Mouse (Mus musculus): ENCODE measurements around the gene Prr3. TPM values are rescaled to one million over a fixed set of nuclear protein-coding genes. Genes with fewer than 3 reads are reported as not detected.
"Not testable (repeated sequence)": the region's sequence is repeated elsewhere in the genome, so short reads cannot be mapped to it uniquely, and the experiment has no call there.

The Prr3 gene
- polyA plus RNA-seq, 1 experiment: 33.5 TPM

GRCm38 (mm10) chr17:36019519-36019918 lies 39.5 kb upstream of the Prr3 start:
- no peaks in the 10 kb centered on the region for H3K27me3 ChIP-seq (ENCODE audit: control insufficient read depth, insufficient read depth, low read length, poor library complexity, severe bottlenecking)
- TF ChIP-seq CTCF (IDR thresholded peaks at IDR 0.05; ENCODE audit: low read depth, low read length): no peak
- TF ChIP-seq POLR2A (IDR thresholded peaks at IDR 0.05; ENCODE audit: insufficient read depth, low read length): no peak
- no peak for TF ChIP-seq EP300 (IDR thresholded peaks at IDR 0.05; ENCODE audit: insufficient read depth, low read depth, low read length)
- H3K9ac ChIP-seq (ENCODE audit: low read depth, poor library complexity, severe bottlenecking): no peak overlapping the region
- H3K36me3 ChIP-seq (ENCODE audit: control insufficient read depth, insufficient read depth, low read length, poor library complexity, severe bottlenecking): peaks cover 9% of the 10 kb centered on the region
- H3K27ac ChIP-seq (ENCODE audit: insufficient read depth, low read length): no peak overlapping the region
- peaks cover 18% of the 10 kb centered on the region for H3K9me3 ChIP-seq (replicated peaks; ENCODE audit: control insufficient read depth, insufficient read depth, low read length, poor library complexity, severe bottlenecking)
- H3K4me3 ChIP-seq (ENCODE audit: low read depth, low read length): no peak overlapping the region
- H3K4me1 ChIP-seq (ENCODE audit: control insufficient read depth, insufficient read depth, low read length): no peaks in the 10 kb centered on the region

GRCm38 (mm10) chr17:36018979-36019378 lies 38.9 kb upstream of the Prr3 start:
- Histone ChIP-seq H3K4me1 (ENCODE audit: control insufficient read depth, insufficient read depth, low read length) (no peaks in the 10 kb centered on the region), H3K27ac (ENCODE audit: insufficient read depth, low read length) (no peak overlapping the region), H3K36me3 (ENCODE audit: control insufficient read depth, insufficient read depth, low read length, poor library complexity, severe bottlenecking) (peaks cover 15% of the 10 kb centered on the region), H3K4me3 (ENCODE audit: low read depth, low read length) (no peak overlapping the region), H3K9me3 (replicated peaks; ENCODE audit: control insufficient read depth, insufficient read depth, low read length, poor library complexity, severe bottlenecking) (peaks cover 23% of the 10 kb centered on the region), H3K27me3 (ENCODE audit: control insufficient read depth, insufficient read depth, low read length, poor library complexity, severe bottlenecking) (no peaks in the 10 kb centered on the region), H3K9ac (ENCODE audit: low read depth, poor library complexity, severe bottlenecking) (no peak overlapping the region)
- no peak for TF ChIP-seq EP300 (IDR thresholded peaks at IDR 0.05; ENCODE audit: insufficient read depth, low read depth, low read length)
- no peak for TF ChIP-seq CTCF (IDR thresholded peaks at IDR 0.05; ENCODE audit: low read depth, low read length)

- no peak overlapping the region for H3K9ac ChIP-seq (ENCODE audit: low read depth, poor library complexity, severe bottlenecking)
- H3K9me3 ChIP-seq (replicated peaks; ENCODE audit: control insufficient read depth, insufficient read depth, low read length, poor library complexity, severe bottlenecking): peaks cover 24% of the 10 kb centered on the region
- TF ChIP-seq CTCF (IDR thresholded peaks at IDR 0.05; ENCODE audit: low read depth, low read length) (no peak), EP300 (IDR thresholded peaks at IDR 0.05; ENCODE audit: insufficient read depth, low read depth, low read length) (no peak), POLR2A (IDR thresholded peaks at IDR 0.05; ENCODE audit: insufficient read depth, low read length) (no peak)
- H3K36me3 ChIP-seq (ENCODE audit: control insufficient read depth, insufficient read depth, low read length, poor library complexity, severe bottlenecking): peaks cover 15% of the 10 kb centered on the region
- H3K27ac ChIP-seq (ENCODE audit: insufficient read depth, low read length): no peak overlapping the region
- H3K27me3 ChIP-seq (ENCODE audit: control insufficient read depth, insufficient read depth, low read length, poor library complexity, severe bottlenecking): no peaks in the 10 kb centered on the region
- no peaks in the 10 kb centered on the region for H3K4me1 ChIP-seq (ENCODE audit: control insufficient read depth, insufficient read depth, low read length)
- H3K4me3 ChIP-seq (ENCODE audit: low read depth, low read length): no peak overlapping the region
Measured at GRCm38 (mm10) chr17:36017046-36017445, 37.0 kb upstream of the Prr3 start.

- TF ChIP-seq POLR2A (IDR thresholded peaks at IDR 0.05; ENCODE audit: insufficient read depth, low read length) (no peak), EP300 (IDR thresholded peaks at IDR 0.05; ENCODE audit: insufficient read depth, low read depth, low read length) (no peak), CTCF (IDR thresholded peaks at IDR 0.05; ENCODE audit: low read depth, low read length) (no peak)
- no peak overlapping the region for H3K9ac ChIP-seq (ENCODE audit: low read depth, poor library complexity, severe bottlenecking)
Measured at GRCm38 (mm10) chr17:36014977-36015376, 34.9 kb upstream of the Prr3 start.

GRCm38 (mm10) chr17:36004409-36004808 lies 24.4 kb upstream of the Prr3 start:
- H3K36me3 ChIP-seq (ENCODE audit: control insufficient read depth, insufficient read depth, low read length, poor library complexity, severe bottlenecking); H3K27ac ChIP-seq (ENCODE audit: insufficient read depth, low read length); H3K9ac ChIP-seq (ENCODE audit: low read depth, poor library complexity, severe bottlenecking); H3K4me1 ChIP-seq (ENCODE audit: control insufficient read depth, insufficient read depth, low read length); H3K27me3 ChIP-seq (ENCODE audit: control insufficient read depth, insufficient read depth, low read length, poor library complexity, severe bottlenecking); H3K4me3 ChIP-seq (ENCODE audit: low read depth, low read length): not testable (repeated sequence)
- H3K9me3 ChIP-seq (replicated peaks; ENCODE audit: control insufficient read depth, insufficient read depth, low read length, poor library complexity, severe bottlenecking): peaks cover 67% of the 10 kb centered on the region

More at GRCm38 (mm10) chr17:36014977-36015376, 34.9 kb upstream of the Prr3 start:
- H3K9me3 ChIP-seq (replicated peaks; ENCODE audit: control insufficient read depth, insufficient read depth, low read length, poor library complexity, severe bottlenecking): peaks cover 24% of the 10 kb centered on the region
- H3K27me3 ChIP-seq (ENCODE audit: control insufficient read depth, insufficient read depth, low read length, poor library complexity, severe bottlenecking): no peaks in the 10 kb centered on the region
- no peak overlapping the region for H3K4me3 ChIP-seq (ENCODE audit: low read depth, low read length)
- no peak overlapping the region for H3K27ac ChIP-seq (ENCODE audit: insufficient read depth, low read length)
- peaks cover 15% of the 10 kb centered on the region for H3K36me3 ChIP-seq (ENCODE audit: control insufficient read depth, insufficient read depth, low read length, poor library complexity, severe bottlenecking)
- H3K4me1 ChIP-seq (ENCODE audit: control insufficient read depth, insufficient read depth, low read length): no peaks in the 10 kb centered on the region

GRCm38 (mm10) chr17:36003331-36003730 lies 23.3 kb upstream of the Prr3 start:
- no peak for TF ChIP-seq CTCF (IDR thresholded peaks at IDR 0.05; ENCODE audit: low read depth, low read length)
- no peak for TF ChIP-seq EP300 (IDR thresholded peaks at IDR 0.05; ENCODE audit: insufficient read depth, low read depth, low read length)
- no peak for TF ChIP-seq POLR2A (IDR thresholded peaks at IDR 0.05; ENCODE audit: insufficient read depth, low read length)
- Histone ChIP-seq H3K4me1 (ENCODE audit: control insufficient read depth, insufficient read depth, low read length) (no peaks in the 10 kb centered on the region), H3K9ac (ENCODE audit: low read depth, poor library complexity, severe bottlenecking) (no peak overlapping the region), H3K9me3 (replicated peaks; ENCODE audit: control insufficient read depth, insufficient read depth, low read length, poor library complexity, severe bottlenecking) (peaks cover 70% of the 10 kb centered on the region), H3K36me3 (ENCODE audit: control insufficient read depth, insufficient read depth, low read length, poor library complexity, severe bottlenecking) (peaks cover 7% of the 10 kb centered on the region), H3K27me3 (ENCODE audit: control insufficient read depth, insufficient read depth, low read length, poor library complexity, severe bottlenecking) (no peaks in the 10 kb centered on the region), H3K27ac (ENCODE audit: insufficient read depth, low read length) (no peak overlapping the region), H3K4me3 (ENCODE audit: low read depth, low read length) (no peak overlapping the region)

Data from ES-Bruce4 (cell line).